Mouse (Mus musculus) urinary bladder, adult 18-20 months (tissue): ENCODE data around the gene Cd2.

Source experiments
- DNase-seq, 2 experiments: peaks; one replicate each; pipeline ENCODE4 v3.0.0; 2022; ENCODE audit warnings: low spot score in 2 of 2, mixed read lengths in 2 of 2

The Cd2 gene

GRCm38 (mm10) chr3:101287911-101288311 lies at the start of gene Cd2:
Cd2 (minus strand) TSS chr3:101287939.
- no peak for DNase-seq

- DNase-seq = no peak
These were observed 40.9 kb upstream of the Cd2 start for GRCm38 (mm10) chr3:101328617-101329016.

- DNase-seq = no peak
These were observed 39.5 kb upstream of the Cd2 start for GRCm38 (mm10) chr3:101327248-101327647.

GRCm38 (mm10) chr3:101322437-101322836 lies 34.7 kb upstream of the Cd2 start:
- peak in 1 of 2 experiments; percentile 13 for DNase-seq

GRCm38 (mm10) chr3:101320874-101321273 lies 33.1 kb upstream of the Cd2 start:
- no peak for DNase-seq

- DNase-seq = peak in 1 of 2 experiments; percentile 33
These were observed 30.9 kb upstream of the Cd2 start for GRCm38 (mm10) chr3:101318516-101319170.

- peak in 1 of 2 experiments; percentile 38 for DNase-seq
These were observed 30.4 kb upstream of the Cd2 start for GRCm38 (mm10) chr3:101318115-101318514.

GRCm38 (mm10) chr3:101314954-101315353 lies 27.2 kb upstream of the Cd2 start:
- no peak for DNase-seq

GRCm38 (mm10) chr3:101313266-101314051 lies 25.7 kb upstream of the Cd2 start:
- no peak for DNase-seq

GRCm38 (mm10) chr3:101310977-101311376 lies 23.2 kb upstream of the Cd2 start:
- DNase-seq = no peak

- DNase-seq = no peak
These were observed 21.9 kb upstream of the Cd2 start for GRCm38 (mm10) chr3:101309626-101310025.

GRCm38 (mm10) chr3:101306090-101306489 lies 18.4 kb upstream of the Cd2 start:
- DNase-seq = no peak

- no peak for DNase-seq
These were observed 17.3 kb upstream of the Cd2 start for GRCm38 (mm10) chr3:101305046-101305445.

GRCm38 (mm10) chr3:101304156-101304555 lies 16.4 kb upstream of the Cd2 start:
- DNase-seq = peak in 1 of 2 experiments; percentile 55

GRCm38 (mm10) chr3:101300271-101301071 lies 12.7 kb upstream of the Cd2 start:
- DNase-seq = no peak

- DNase-seq = no peak
These were observed 11.9 kb upstream of the Cd2 start for GRCm38 (mm10) chr3:101299591-101299990.

- DNase-seq = no peak
These were observed 9.5 kb upstream of the Cd2 start for GRCm38 (mm10) chr3:101297221-101297620.

GRCm38 (mm10) chr3:101295931-101296820 lies 8.4 kb upstream of the Cd2 start:
- DNase-seq = no peak

- peak; percentile 81 to 90 for DNase-seq
These were observed 7.7 kb upstream of the Cd2 start for GRCm38 (mm10) chr3:101295366-101295867.

- DNase-seq = peak in 1 of 2 experiments; percentile 45
These were observed 7.0 kb upstream of the Cd2 start for GRCm38 (mm10) chr3:101294487-101295365.
